Mouse (Mus musculus) testis, adult 2 months (tissue): ENCODE results near the gene D2hgdh.
"Not testable (repeated sequence)": the region's sequence is repeated elsewhere in the genome, so short reads cannot be mapped to it uniquely, and the experiment has no call there.

Experiments
- CTCF ChIP-seq: fragments of 200-500 bp; IDR thresholded peaks from 2 replicates; pipeline ENCODE4 v1.5.1; 2012; ENCODE audit warnings: low read depth, mild to moderate bottlenecking, inconsistent platforms, low read length, moderate library complexity; ENCODE audit not compliant: control insufficient read depth, insufficient read depth, insufficient replicate concordance
- POLR2A ChIP-seq: fragments of 200-500 bp; IDR thresholded peaks from 2 replicates; pipeline ENCODE4 v1.6.1; 2012; ENCODE audit warnings: low read depth, mild to moderate bottlenecking, inconsistent platforms, low read length, moderate library complexity; ENCODE audit not compliant: control insufficient read depth

- TF ChIP-seq CTCF, POLR2A: not testable (repeated sequence)
Observed at GRCm38 (mm10) chr1:93871594-93872105, 46.9 kb downstream of the D2hgdh start.
